ENCODE assay signal across 19 mouse cellular contexts in genomic region chr16:87737842-87738639, GRCm38 (mm10). TPM values are rescaled to one million over a fixed set of nuclear protein-coding genes. Genes with fewer than 3 reads are reported as not detected.
DNase-seq lines count a peak whose midpoint lies in the region; ATAC-seq and TF ChIP-seq lines count a peak whose summit lies in the region.
"Had no signal": no experiment of that assay in that cellular context is flagged by ENCODE, and none has a peak within 500 bp of the region (broad histone marks: within the 10 kb centered on the region; RNA-seq: fewer than 3 reads in every experiment).

No protein-coding gene starts in this region.

- no peaks in the 10 kb centered on the region for H3K9me3 ChIP-seq in heart, postnatal 0 days (replicated peaks; ENCODE audit: control insufficient read depth, low read length)
- no peaks in the 10 kb centered on the region for H3K9me3 ChIP-seq in heart, embryonic 11.5 days (replicated peaks; ENCODE audit: control insufficient read depth, low read length)
- no peaks in the 10 kb centered on the region for H3K9me3 ChIP-seq in liver, embryonic 12.5 days (replicated peaks)
- H3K9me3 ChIP-seq: neural tube, embryonic 15.5 days had no signal

- peaks cover 7% of the 10 kb centered on the region; the same call in 1 of the 2 replicates for H3K4me1 ChIP-seq in heart, postnatal 0 days (ENCODE audit: control insufficient read depth, insufficient read depth)
- peaks cover 15% of the 10 kb centered on the region for H3K4me1 ChIP-seq in heart, embryonic 11.5 days (ENCODE audit: control insufficient read depth, insufficient read depth, low read length)
- peaks cover 10% of the 10 kb centered on the region for H3K4me1 ChIP-seq in liver, embryonic 12.5 days
- H3K4me1 ChIP-seq: neural tube, embryonic 15.5 days had no signal

- H3K27ac ChIP-seq in heart, postnatal 0 days (ENCODE audit: low read depth), result no peak overlapping the region
- no peak overlapping the region for H3K27ac ChIP-seq in heart, embryonic 11.5 days (ENCODE audit: low read depth, low read length)
- H3K27ac ChIP-seq in liver, embryonic 12.5 days, result no peak overlapping the region
- H3K27ac ChIP-seq: hindbrain, embryonic 14.5 days; neural tube, embryonic 15.5 days had no signal

- WGBS in heart, postnatal 0 days, result 70% methylated on average over 21 of the region's 21 CpGs
- 69% methylated on average over 21 of the region's 21 CpGs for WGBS in heart, embryonic 11.5 days (ENCODE audit: insufficient replicate concordance)
- WGBS in liver, embryonic 12.5 days (ENCODE audit: insufficient replicate concordance), result 58% methylated on average over 21 of the region's 21 CpGs

- peak overlapping the region; percentile 28 for H3K4me2 ChIP-seq in heart, postnatal 0 days (ENCODE audit: low read depth, low read length)
- no peak overlapping the region for H3K4me2 ChIP-seq in heart, embryonic 11.5 days
- peak overlapping the region; percentile 46 for H3K4me2 ChIP-seq in liver, embryonic 12.5 days
- H3K4me2 ChIP-seq: hindbrain, embryonic 14.5 days; neural tube, embryonic 15.5 days had no signal

- no peak for TF ChIP-seq CTCF in heart, postnatal 0 days (IDR thresholded peaks at IDR 0.05; ENCODE audit: low read depth)

- no peaks in the 10 kb centered on the region for H3K36me3 ChIP-seq in heart, postnatal 0 days (replicated peaks; ENCODE audit: control insufficient read depth, insufficient read depth, low read length)
- no peaks in the 10 kb centered on the region for H3K36me3 ChIP-seq in heart, embryonic 11.5 days (ENCODE audit: control insufficient read depth, insufficient read depth, low read length)
- H3K36me3 ChIP-seq in liver, embryonic 12.5 days, result peaks cover 17% of the 10 kb centered on the region
- H3K36me3 ChIP-seq: neural tube, embryonic 15.5 days had no signal

- no peak for ATAC-seq in heart, postnatal 0 days (ENCODE audit: insufficient read depth, low read depth)
- no peak for ATAC-seq in heart, embryonic 11.5 days (replicated peaks; ENCODE audit: insufficient number of reproducible peaks, low FRiP score, low TSS enrichment)
- ATAC-seq in liver, embryonic 12.5 days, result peak; percentile 59
- ATAC-seq: intestine, postnatal 0 days had no signal

- no peak overlapping the region for H3K4me3 ChIP-seq in heart, postnatal 0 days (ENCODE audit: low read depth, low read length)
- no peak overlapping the region for H3K4me3 ChIP-seq in heart, embryonic 11.5 days (ENCODE audit: low read depth, low read length)
- H3K4me3 ChIP-seq in liver, embryonic 12.5 days, result no peak overlapping the region
- H3K4me3 ChIP-seq: myocyte; neural tube, embryonic 15.5 days had no signal

- DNase-seq in heart, postnatal 0 days (ENCODE audit: low spot score), result no peak
- DNase-seq in 416B (ENCODE audit: low read depth) (peak; percentile 43), MEL-GATA-1-ER (ENCODE audit: extremely low read depth, low read depth) (peak; percentile 75)
- DNase-seq in right cerebral cortex, adult 2 months (ENCODE audit: low spot score in 2 of 2), result no peak
- no peak for DNase-seq in adrenal gland, postnatal 14 days
- DNase-seq: adrenal gland, postnatal 10 days; cerebellum, adult 9-11 months; gastrocnemius, postnatal 14 days; heart, postnatal 14 days; layer of hippocampus, postnatal 36 days; lung, adult 18-20 months; lung, postnatal 36 days; midbrain, embryonic 14.5 days had no signal

- TF ChIP-seq EP300 in heart, postnatal 0 days (IDR thresholded peaks at IDR 0.05; ENCODE audit: low read depth), result no peak

- no peak overlapping the region for H3K9ac ChIP-seq in heart, postnatal 0 days (replicated peaks; ENCODE audit: low read depth, low read length)
- no peak overlapping the region for H3K9ac ChIP-seq in heart, embryonic 11.5 days (ENCODE audit: low read depth, low read length)
- H3K9ac ChIP-seq in liver, embryonic 12.5 days, result no peak overlapping the region
- H3K9ac ChIP-seq: hindbrain, embryonic 14.5 days; neural tube, embryonic 15.5 days had no signal

- no peaks in the 10 kb centered on the region for H3K27me3 ChIP-seq in heart, postnatal 0 days (ENCODE audit: control insufficient read depth, insufficient read depth, low read length)
- no peaks in the 10 kb centered on the region for H3K27me3 ChIP-seq in heart, embryonic 11.5 days (ENCODE audit: control insufficient read depth, insufficient read depth, low read length)
- no peaks in the 10 kb centered on the region for H3K27me3 ChIP-seq in liver, embryonic 12.5 days (replicated peaks)
- H3K27me3 ChIP-seq: neural tube, embryonic 15.5 days had no signal

RNA-seq across cellular contexts. Expression of gene Bach1, which starts 39.3 kb away (rescaled TPM):
- total RNA-seq in heart, postnatal 0 days (2014; rRNA removed; ENCODE audit: low replicate concordance), result 19.2 and 27.0 TPM in 2 replicates
- 5.1 and 5.4 TPM in 2 replicates for polyA plus RNA-seq in heart, postnatal 0 days (2015; fragmentation: Nextera tagmentation; extraction: Ambion mirVana)
- 11.2 and 13.1 TPM in 2 replicates for polyA plus RNA-seq in heart, embryonic 11.5 days (2014; fragmentation: Nextera tagmentation; extraction: Ambion mirVana)
- polyA plus RNA-seq in liver, embryonic 12.5 days (2016; fragmentation: Nextera tagmentation; extraction: Ambion mirVana), result 8.8 and 10.6 TPM in 2 replicates
- total RNA-seq in adrenal gland, postnatal 14 days (2021), result 21.5 and 23.5 TPM in 2 replicates

Comparison
In these comparisons a context has a peak if more than half of its experiments do, and no peak if none do; other contexts are left out.
1. DNase-seq: peak in 416B (single experiment) and MEL-GATA-1-ER (single experiment); none in heart, postnatal 0 days (single experiment), right cerebral cortex, adult 2 months (0 of 2) and adrenal gland, postnatal 14 days (single experiment).